10 mouse cellular contexts compared by ENCODE assay signal in the genomic region with DNA sequence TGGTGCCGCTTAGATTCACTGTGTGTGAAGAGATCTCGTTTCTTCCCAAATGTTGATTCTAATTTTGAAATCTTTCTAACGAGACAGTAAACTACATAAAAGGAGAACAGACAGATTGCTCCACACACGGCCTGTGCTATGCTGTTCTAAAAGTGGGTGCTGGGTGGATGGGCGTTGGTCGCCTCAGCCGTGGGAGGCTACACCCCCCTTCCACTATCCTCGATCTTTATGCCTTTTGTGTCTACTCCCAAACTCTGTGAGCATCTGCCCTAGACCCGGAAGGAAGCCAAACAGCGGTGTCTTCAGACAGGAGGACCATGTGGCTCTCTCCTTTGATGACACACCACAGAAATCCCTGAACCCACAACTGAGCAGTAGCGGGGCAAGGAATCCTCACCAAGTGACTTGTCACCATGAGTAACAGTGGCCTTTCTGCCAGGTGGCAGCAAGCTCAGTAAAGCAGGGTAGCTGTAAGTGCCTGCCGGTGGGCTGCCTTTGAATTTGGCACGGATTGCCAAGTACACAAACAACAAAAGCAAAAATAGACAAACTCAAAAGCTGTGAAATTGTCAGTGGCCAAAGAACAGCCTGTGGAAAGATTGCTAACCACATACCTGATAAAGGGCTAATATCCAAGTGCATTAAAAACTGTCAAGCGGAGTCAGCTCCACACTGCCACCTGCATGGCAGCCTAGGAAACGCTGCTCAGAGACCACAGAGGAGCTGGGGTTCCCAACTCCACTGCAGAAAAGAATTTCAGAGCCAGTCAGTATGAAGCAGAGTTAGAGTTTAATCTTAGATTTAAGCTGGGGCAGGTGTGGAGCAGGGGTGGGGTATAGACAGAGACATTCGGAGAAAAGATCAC. TPM values are rescaled to one million over a fixed set of nuclear protein-coding genes. Genes with fewer than 3 reads are reported as not detected.
DNase-seq lines count a peak whose midpoint lies in the region; ATAC-seq and TF ChIP-seq lines count a peak whose summit lies in the region.
"Had no signal": no experiment of that assay in that cellular context is flagged by ENCODE, and none has a peak within 500 bp of the region (broad histone marks: within the 10 kb centered on the region; RNA-seq: fewer than 3 reads in every experiment).

No protein-coding gene starts in this region.

- H3K9ac ChIP-seq in kidney, embryonic 14.5 days (ENCODE audit: low read depth, low read length): no peak overlapping the region
- H3K9ac ChIP-seq: embryonic facial prominence, embryonic 12.5 days; lung, embryonic 15.5 days had no signal

- no peak overlapping the region for H3K27ac ChIP-seq in kidney, embryonic 14.5 days (ENCODE audit: low read depth, low read length)
- H3K27ac ChIP-seq in olfactory bulb, adult 2 months (ENCODE audit: insufficient read depth, low read depth, low read length): no peak overlapping the region
- H3K27ac ChIP-seq: embryonic facial prominence, embryonic 12.5 days; lung, embryonic 15.5 days had no signal

- no peak for ATAC-seq in kidney, embryonic 14.5 days (ENCODE audit: low FRiP score, low TSS enrichment)
- no peak for ATAC-seq in Patski
- peak; percentile 71; a peak in 3 of 4 replicates for ATAC-seq in hematopoietic stem cell, adult 5-6 weeks (replicated peaks in 1 of 2; ENCODE audit: insufficient read depth in 1 of 2, low FRiP score in 2 of 2, low TSS enrichment in 1 of 2, low read depth in 1 of 2, poor library complexity in 2 of 2, severe bottlenecking in 2 of 2)

- H3K4me3 ChIP-seq in kidney, embryonic 14.5 days (ENCODE audit: low read length): no peak overlapping the region
- no peak overlapping the region for H3K4me3 ChIP-seq in olfactory bulb, adult 2 months (ENCODE audit: insufficient read depth, low read depth, low read length)
- H3K4me3 ChIP-seq: embryonic facial prominence, embryonic 12.5 days; lung, embryonic 15.5 days had no signal

- H3K4me2 ChIP-seq in kidney, embryonic 14.5 days (replicated peaks; ENCODE audit: low read depth, low read length): no peak overlapping the region
- H3K4me2 ChIP-seq: embryonic facial prominence, embryonic 12.5 days; lung, embryonic 15.5 days had no signal

- no peaks in the 10 kb centered on the region for H3K4me1 ChIP-seq in kidney, embryonic 14.5 days (ENCODE audit: control insufficient read depth, insufficient read depth, low read length)
- H3K4me1 ChIP-seq in olfactory bulb, adult 2 months (ENCODE audit: control insufficient read depth, insufficient read depth, low read length): peaks cover 7% of the 10 kb centered on the region
- H3K4me1 ChIP-seq: embryonic facial prominence, embryonic 12.5 days had no signal

- H3K27me3 ChIP-seq in kidney, embryonic 14.5 days (ENCODE audit: control insufficient read depth, insufficient read depth, low read length): no peaks in the 10 kb centered on the region
- no peaks in the 10 kb centered on the region for H3K27me3 ChIP-seq in Patski
- H3K27me3 ChIP-seq: lung, embryonic 15.5 days had no signal

- TF ChIP-seq CTCF in Patski (IDR thresholded peaks at IDR 0.05): peak; percentile 96
- peak; percentile 56; the same call in 1 of the 2 replicates for TF ChIP-seq CTCF in olfactory bulb, adult 2 months (IDR thresholded peaks at IDR 0.05; ENCODE audit: insufficient read depth, low read depth, low read length)

- in situ Hi-C loops in Patski (cut with MboI; ENCODE audit: low pct_unique_long_range_greater_than_20kb): loop anchor here (5.0 kb wide), 1 partner anchor 116 kb away; a partner anchor contains a TSS

- DNase-seq in kidney, adult 18-20 months: peak; percentile 54
- no peak for DNase-seq in Patski (ENCODE audit: low read depth, low spot score)
- peak; percentile 73 for DNase-seq in embryo, embryonic 11 days
- peak; percentile 65 to 71 for DNase-seq in left cerebral cortex, postnatal 14 days (ENCODE audit: low spot score in 2 of 2)
- DNase-seq in Muller cell, postnatal 12 days (ENCODE audit: inconsistent ontology term): no peak

- H3K36me3 ChIP-seq in kidney, embryonic 14.5 days (ENCODE audit: control insufficient read depth, insufficient read depth, low read length): no peaks in the 10 kb centered on the region
- H3K36me3 ChIP-seq: embryonic facial prominence, embryonic 12.5 days; lung, embryonic 15.5 days had no signal

- intact Hi-C loops in left cerebral cortex, postnatal 14 days (cut with DNase I): loop anchor here (5.0 kb wide), 2 partner anchors 41 to 116 kb away; a partner anchor contains a TSS

- WGBS in kidney, embryonic 14.5 days: 61% methylated on average over 16 of the region's 16 CpGs
- 51% methylated on average over 16 of the region's 16 CpGs for WGBS in olfactory bulb, adult 2 months

- TF ChIP-seq POLR2A in olfactory bulb, adult 2 months (IDR thresholded peaks at IDR 0.05; ENCODE audit: insufficient read depth, low read depth, low read length): no peak

- POLR2A ChIA-PET in Patski (lab: Charles Lee): interaction anchor here (0.8 to 2.0 kb wide), 4 partner anchors 39 to 116 kb away, joined by 3 to 7 read pairs (median 4); a partner anchor contains a TSS

- CTCF ChIA-PET in Patski (lab: Charles Lee): interaction anchor here (0.7 to 3.7 kb wide), 26 partner anchors 9 to 140 kb away, joined by 3 to 39 read pairs (median 4); a partner anchor contains a TSS

- no peaks in the 10 kb centered on the region for H3K9me3 ChIP-seq in kidney, embryonic 14.5 days (ENCODE audit: control insufficient read depth, low read length)
- H3K9me3 ChIP-seq: embryonic facial prominence, embryonic 12.5 days; lung, embryonic 15.5 days had no signal

RNA-seq across cellular contexts. Expression of a gene that starts 37.1 kb away (rescaled TPM):
- 33.3 and 45.3 TPM in 2 replicates for polyA plus RNA-seq in kidney, embryonic 14.5 days (2014; fragmentation: Nextera tagmentation; extraction: Ambion mirVana)
- 34.1 TPM for polyA plus RNA-seq in Patski (2021)
- total RNA-seq in hematopoietic stem cell, adult 5-6 weeks (2017): 6.7 and 13.9 TPM in 2 replicates
- total RNA-seq in left cerebral cortex, postnatal 14 days (2021): 10 to 100 TPM; 46.5 to 51.8 TPM
- not detected in 2 replicates for polyA plus RNA-seq in olfactory bulb, adult 2 months (2012; ENCODE audit: insufficient read depth, insufficient read length, low replicate concordance, missing spikeins)

Comparison
In these comparisons a context has a peak if more than half of its experiments do, and no peak if none do; other contexts are left out.
1. DNase-seq: peak in kidney, adult 18-20 months (single experiment), embryo, embryonic 11 days (single experiment) and left cerebral cortex, postnatal 14 days (2 of 2); none in Patski (single experiment) and Muller cell, postnatal 12 days (single experiment).
2. ATAC-seq: peak in hematopoietic stem cell, adult 5-6 weeks (2 of 2); none in kidney, embryonic 14.5 days (single experiment) and Patski (single experiment).